Mouse (Mus musculus): ENCODE measurements around the gene Gfod1. TPM values are rescaled to one million over a fixed set of nuclear protein-coding genes. Genes with fewer than 3 reads are reported as not detected.

Gfod1 gene
- polyA plus RNA-seq, 1 experiment: 0.01 TPM

DNA sequence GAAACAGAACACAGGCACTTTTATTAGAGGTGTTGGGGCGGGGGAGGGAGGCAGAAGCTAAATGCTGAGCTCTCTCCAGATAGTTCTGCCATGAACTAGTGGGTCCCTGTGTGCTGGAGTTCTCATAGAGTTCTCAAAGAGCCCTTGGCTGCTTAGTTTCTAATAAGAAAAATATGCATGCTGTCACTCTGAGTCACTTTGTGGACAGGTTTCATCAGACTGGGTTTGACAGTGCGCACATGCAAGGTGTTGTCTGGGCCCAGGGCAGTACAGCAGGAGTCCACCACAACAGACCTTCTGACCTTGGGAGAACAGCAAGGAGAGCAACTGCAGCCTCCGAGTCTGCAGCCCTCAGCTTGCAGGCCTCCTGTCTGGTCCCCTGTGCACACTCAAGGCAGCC, 154.3 kb downstream of the Gfod1 start:
- no peak for TF ChIP-seq GATA1 (IDR thresholded peaks at IDR 0.05; ENCODE audit: low read length)

DNA sequence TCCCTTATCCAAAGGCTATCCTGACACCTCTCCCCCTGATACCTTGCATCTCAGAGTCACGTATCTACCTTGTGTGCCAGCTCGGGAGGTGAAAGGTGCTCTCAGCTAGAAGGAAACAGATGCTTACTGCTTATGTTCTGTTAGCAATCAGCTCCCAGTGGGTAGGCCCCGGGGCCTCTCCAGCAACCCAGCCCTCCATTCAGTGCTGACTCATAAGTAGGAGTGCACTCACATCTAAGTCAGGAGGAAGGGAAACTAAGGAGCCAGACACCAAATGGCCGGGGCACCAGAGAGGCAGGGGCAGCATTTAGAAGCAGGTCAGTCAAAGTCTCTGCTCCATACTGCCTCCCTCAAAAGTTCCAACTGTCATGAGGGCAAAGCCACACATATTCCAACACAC, 155.3 kb downstream of the Gfod1 start:
- TF ChIP-seq GATA1 (IDR thresholded peaks at IDR 0.05; ENCODE audit: low read length): no peak

DNA sequence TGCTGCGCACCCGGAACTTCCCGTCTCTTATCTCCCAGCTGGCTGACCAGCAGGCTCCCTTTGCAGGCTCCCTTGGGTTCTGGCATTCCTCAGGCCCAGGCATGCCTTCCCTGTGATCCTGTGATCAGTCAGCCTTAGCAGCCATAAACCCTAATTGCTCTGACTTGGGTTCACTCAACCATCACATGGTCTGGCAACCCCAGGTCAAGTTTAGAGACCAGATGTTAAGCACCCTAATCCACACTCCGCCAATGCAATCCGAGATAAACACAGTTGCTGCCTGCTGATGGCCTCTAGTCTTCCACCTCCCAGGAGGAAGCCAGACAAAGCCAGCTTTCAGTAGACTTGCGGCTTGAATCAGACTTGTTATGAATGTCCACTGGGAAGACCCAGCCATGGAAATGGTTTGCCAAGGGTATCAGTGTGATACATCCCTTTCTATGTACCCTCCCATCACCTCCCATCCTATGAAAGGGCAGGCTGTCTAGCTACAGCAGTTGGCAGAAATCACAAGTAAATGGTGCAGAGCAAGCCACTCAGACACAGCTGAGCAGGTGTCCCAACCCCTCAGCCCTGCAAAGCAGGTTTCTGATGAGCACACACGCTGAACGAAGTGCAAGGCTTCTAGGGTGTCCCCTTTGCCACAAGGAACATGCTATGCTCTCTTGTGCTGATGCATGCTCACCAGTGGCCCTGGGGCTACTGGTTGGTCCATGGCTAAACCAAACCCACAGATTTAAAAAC, 157.3 kb downstream of the Gfod1 start:
- TF ChIP-seq GATA1 (IDR thresholded peaks at IDR 0.05; ENCODE audit: low read length): no peak

Other genes starting within 250 kb of the Gfod1 start
- gene Tbc1d7, start 132.7 kb downstream of the Gfod1 start, polyA plus RNA-seq (2012): 7.2 and 8.8 TPM in 2 replicates
- gene Sirt5, start 61.3 kb upstream of the Gfod1 start, polyA plus RNA-seq (2012): 6.5 and 7.5 TPM in 2 replicates
- gene Nol7, start 94.2 kb upstream of the Gfod1 start, polyA plus RNA-seq (2012): 226 and 329 TPM in 2 replicates
- 55.9 and 76.4 TPM in 2 replicates for gene Ranbp9, start 177.1 kb upstream of the Gfod1 start, polyA plus RNA-seq (2012)

All from G1E-ER4 (cell line).